Mouse (Mus musculus) kidney, postnatal 0 days (tissue): ENCODE measurements at regions not wholly inside any gene's neighbourhood (a gene's known extent, or its start where the extent isn't known, plus 50 kb on each side); places are given as distances from the start of the nearest gene placed in this dataset.

ENCODE experiments used
- ATAC-seq: fragments of 200-750 bp; cut with Nextera tagmentation; replicated peaks from 2 replicates; pipeline ENCODE4 v1.8.0; 2017; ENCODE audit warnings: low read depth, moderate number of reproducible peaks, moderate TSS enrichment, moderate library complexity; ENCODE audit not compliant: low FRiP score
- DNase-seq: peaks from one replicate; pipeline ENCODE4 v3.0.0-alpha.2; 2016; ENCODE audit warnings: low spot score
- H3K27ac ChIP-seq: fragments of 300-500 bp; sonication (generic); 2 replicates; pipeline ENCODE4 v1.5.1; 2014; ENCODE audit warnings: mild to moderate bottlenecking
- H3K27me3 ChIP-seq: fragments of 300-500 bp; sonication (generic); 2 replicates; pipeline ENCODE4 v1.6.1; 2014; ENCODE audit warnings: low read length, mixed read lengths; ENCODE audit not compliant: insufficient read depth
- H3K36me3 ChIP-seq: fragments of 300-500 bp; sonication (generic); 2 replicates; pipeline ENCODE4 v1.6.1; 2014; ENCODE audit warnings: low read length, mixed read lengths; ENCODE audit not compliant: insufficient read depth
- H3K4me1 ChIP-seq: fragments of 300-500 bp; sonication (generic); replicated peaks from 2 replicates; pipeline ENCODE4 v1.6.1; 2014; ENCODE audit warnings: antibody characterized with exemption, low read length, mixed read lengths; ENCODE audit not compliant: insufficient read depth
- H3K4me2 ChIP-seq: fragments of 300-500 bp; sonication (generic); 2 replicates; pipeline ENCODE4 v1.6.1; 2014; ENCODE audit warnings: mild to moderate bottlenecking, low read length, moderate library complexity, mixed read lengths
- H3K4me3 ChIP-seq: fragments of 300-500 bp; sonication (generic); replicated peaks from 2 replicates; pipeline ENCODE4 v1.5.1; 2014; ENCODE audit warnings: low read depth, low read length
- H3K9ac ChIP-seq: fragments of 300-500 bp; sonication (generic); 2 replicates; pipeline ENCODE4 v1.6.1; 2014; ENCODE audit warnings: low read depth, low read length
- H3K9me3 ChIP-seq: fragments of 300-500 bp; sonication (generic); replicated peaks from 2 replicates; pipeline ENCODE4 v1.6.1; 2016; ENCODE audit warnings: low read length, inconsistent platforms, mixed read lengths
- CTCF ChIP-seq: IDR thresholded peaks from 2 replicates; pipeline ENCODE4 v1.5.1; 2016; ENCODE audit warnings: antibody characterized with exemption, low read depth, mild to moderate bottlenecking, moderate library complexity
- WGBS: fragments of 180-500 bp; shearing (Covaris S2); extraction: QIAGEN DNeasy Blood & Tissue Kit; methylation state at CpG from one replicate; pipeline ENCODE4 v1.1.7; 2014; 5-methylcytosine and 5-hydroxymethylcytosine counted together

DNA sequence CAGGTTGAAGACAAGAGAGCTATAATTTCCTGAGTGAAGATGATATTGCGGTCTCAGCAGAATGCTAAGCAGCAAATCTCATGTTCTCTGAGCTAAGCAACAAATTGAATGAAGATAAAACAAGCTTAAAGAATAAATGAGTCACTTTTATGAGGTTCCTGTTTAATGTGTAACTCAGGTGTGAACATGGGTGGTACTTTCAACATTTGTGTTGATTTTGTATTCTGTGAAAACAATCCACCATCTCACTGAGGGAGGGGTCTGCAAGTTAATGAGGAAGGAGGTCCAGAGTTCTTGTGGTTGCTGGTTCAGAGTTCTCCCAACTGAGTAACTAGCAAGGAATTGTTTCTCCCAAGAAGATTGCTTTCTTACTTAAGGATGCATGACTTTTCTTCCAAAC lies 167.7 kb downstream of the Rad51ap2 start:
- Histone ChIP-seq H3K27ac (no peak overlapping the region), H3K4me2 (no peak overlapping the region), H3K36me3 (no peaks in the 10 kb centered on the region), H3K4me1 (no peaks in the 10 kb centered on the region), H3K9ac (no peak overlapping the region), H3K4me3 (no peak overlapping the region), H3K9me3 (no peaks in the 10 kb centered on the region), H3K27me3 (no peaks in the 10 kb centered on the region)
- 77% methylated on average over 1 of the region's 1 CpGs for WGBS
- DNase-seq (peak; percentile 2), ATAC-seq (no peak; the same call in 1 of the 2 replicates)
- TF ChIP-seq CTCF = no peak

DNA sequence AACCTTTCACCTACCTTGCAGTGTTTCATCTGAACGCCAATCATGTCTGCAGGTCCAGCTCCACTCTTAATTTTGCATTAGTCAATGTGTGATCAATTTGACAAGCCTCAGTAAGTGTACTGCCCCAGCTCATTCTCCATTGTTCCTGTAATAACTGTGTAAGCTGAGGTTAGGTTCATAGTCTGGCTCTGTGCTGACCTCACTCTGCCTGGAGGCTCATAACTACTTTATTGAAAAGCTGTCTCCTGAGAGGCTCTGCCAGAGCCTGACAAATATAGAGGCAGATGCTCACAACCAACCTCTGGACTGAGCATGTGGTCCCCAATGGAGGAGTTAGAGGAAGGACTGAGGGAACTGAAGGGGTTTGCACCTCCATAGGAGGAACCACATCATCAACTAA lies 174.3 kb downstream of the Rad51ap2 start:
- no peaks in the 10 kb centered on the region for H3K27me3 ChIP-seq
- ATAC-seq (no peak), DNase-seq (no peak)
- no peaks in the 10 kb centered on the region for H3K36me3 ChIP-seq
- 83% methylated on average over 1 of the region's 1 CpGs for WGBS
- no peak overlapping the region for H3K9ac ChIP-seq
- no peak overlapping the region for H3K27ac ChIP-seq
- no peaks in the 10 kb centered on the region for H3K9me3 ChIP-seq
- H3K4me3 ChIP-seq = no peak overlapping the region
- H3K4me1 ChIP-seq = no peaks in the 10 kb centered on the region
- no peak for TF ChIP-seq CTCF
- no peak overlapping the region for H3K4me2 ChIP-seq

DNA sequence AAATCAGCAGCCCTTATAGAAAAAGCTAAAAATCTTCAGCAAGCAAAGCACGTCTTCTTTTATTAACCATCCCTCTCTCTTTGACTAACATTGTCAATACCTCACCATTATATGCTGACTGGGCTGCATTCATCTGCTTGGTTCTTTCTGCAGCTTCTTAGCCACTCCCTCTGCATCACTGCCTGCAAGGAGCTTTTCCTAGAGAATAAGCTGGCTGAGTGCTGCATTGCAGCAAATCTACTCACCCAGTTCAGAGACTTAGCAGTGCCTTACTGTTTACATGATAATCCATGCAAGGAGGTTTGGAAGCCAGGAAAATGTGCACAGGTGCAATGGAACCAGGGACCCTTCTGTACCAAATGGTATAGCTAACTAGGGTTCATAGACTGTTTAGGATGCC lies 175.9 kb downstream of the Rad51ap2 start:
- Histone ChIP-seq H3K4me1 (no peaks in the 10 kb centered on the region), H3K4me2 (no peak overlapping the region), H3K4me3 (no peak overlapping the region), H3K9me3 (no peaks in the 10 kb centered on the region), H3K9ac (no peak overlapping the region), H3K27ac (no peak overlapping the region), H3K36me3 (no peaks in the 10 kb centered on the region), H3K27me3 (no peaks in the 10 kb centered on the region)
- 78% methylated on average over 1 of the region's 1 CpGs for WGBS
- ATAC-seq (no peak), DNase-seq (no peak)
- TF ChIP-seq CTCF = no peak

DNA sequence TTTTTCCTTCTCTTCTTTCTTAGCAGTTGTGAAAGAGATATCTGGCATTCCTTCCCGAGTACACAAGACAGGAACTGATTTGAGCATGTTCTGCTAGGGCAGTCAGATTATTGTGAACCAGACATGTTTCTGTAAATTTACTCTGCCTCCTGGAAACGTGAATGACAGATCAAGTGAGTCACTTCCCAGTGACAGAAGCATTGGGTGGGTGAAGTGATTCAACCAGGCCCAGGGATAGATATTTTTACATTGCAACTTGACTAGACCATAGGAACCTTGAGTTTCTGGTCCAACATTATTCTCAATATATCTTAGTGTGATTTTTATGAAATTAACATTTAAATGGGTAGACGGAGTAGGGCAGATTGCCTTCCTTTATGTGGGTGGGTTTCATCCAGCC lies 217.4 kb downstream of the Rad51ap2 start:
- WGBS = 57% methylated on average over 3 of the region's 3 CpGs
- ATAC-seq = no peak

DNA sequence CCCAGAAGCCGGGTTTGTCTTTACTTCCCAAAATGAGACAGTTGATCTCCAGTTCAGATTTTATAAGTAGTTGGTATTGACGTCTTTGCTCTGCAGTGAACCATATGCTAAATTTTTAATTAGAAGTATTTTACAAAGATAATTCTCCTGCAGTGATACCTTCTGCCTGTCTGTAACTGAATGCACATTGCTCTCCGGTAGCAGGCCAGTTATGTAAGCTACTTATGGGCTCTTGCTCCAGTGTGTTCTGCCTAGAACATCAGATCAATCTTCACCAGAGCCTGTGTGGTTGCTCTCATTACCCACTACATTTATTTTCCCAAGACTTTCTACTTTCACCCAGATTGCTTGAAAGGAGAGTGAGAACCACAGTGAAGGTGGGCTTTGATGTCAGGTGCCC lies 238.9 kb downstream of the Rad51ap2 start:
- Histone ChIP-seq H3K27ac (no peak overlapping the region), H3K27me3 (no peaks in the 10 kb centered on the region), H3K9ac (no peak overlapping the region), H3K4me1 (no peaks in the 10 kb centered on the region), H3K4me2 (no peak overlapping the region), H3K4me3 (no peak overlapping the region), H3K9me3 (no peaks in the 10 kb centered on the region), H3K36me3 (no peaks in the 10 kb centered on the region)
- DNase-seq (no peak), ATAC-seq (no peak)
- 85% methylated on average over 3 of the region's 3 CpGs for WGBS
- TF ChIP-seq CTCF = no peak

More for the DNA sequence above, 217.4 kb downstream of the Rad51ap2 start:
- no peaks in the 10 kb centered on the region for H3K9me3 ChIP-seq
- no peak for DNase-seq
- H3K9ac ChIP-seq = no peak overlapping the region
- no peaks in the 10 kb centered on the region for H3K4me1 ChIP-seq
- H3K4me2 ChIP-seq = no peak overlapping the region
- H3K4me3 ChIP-seq = no peak overlapping the region
- no peak for TF ChIP-seq CTCF
- H3K27me3 ChIP-seq = no peaks in the 10 kb centered on the region
- no peak overlapping the region for H3K27ac ChIP-seq
- no peaks in the 10 kb centered on the region for H3K36me3 ChIP-seq

DNA sequence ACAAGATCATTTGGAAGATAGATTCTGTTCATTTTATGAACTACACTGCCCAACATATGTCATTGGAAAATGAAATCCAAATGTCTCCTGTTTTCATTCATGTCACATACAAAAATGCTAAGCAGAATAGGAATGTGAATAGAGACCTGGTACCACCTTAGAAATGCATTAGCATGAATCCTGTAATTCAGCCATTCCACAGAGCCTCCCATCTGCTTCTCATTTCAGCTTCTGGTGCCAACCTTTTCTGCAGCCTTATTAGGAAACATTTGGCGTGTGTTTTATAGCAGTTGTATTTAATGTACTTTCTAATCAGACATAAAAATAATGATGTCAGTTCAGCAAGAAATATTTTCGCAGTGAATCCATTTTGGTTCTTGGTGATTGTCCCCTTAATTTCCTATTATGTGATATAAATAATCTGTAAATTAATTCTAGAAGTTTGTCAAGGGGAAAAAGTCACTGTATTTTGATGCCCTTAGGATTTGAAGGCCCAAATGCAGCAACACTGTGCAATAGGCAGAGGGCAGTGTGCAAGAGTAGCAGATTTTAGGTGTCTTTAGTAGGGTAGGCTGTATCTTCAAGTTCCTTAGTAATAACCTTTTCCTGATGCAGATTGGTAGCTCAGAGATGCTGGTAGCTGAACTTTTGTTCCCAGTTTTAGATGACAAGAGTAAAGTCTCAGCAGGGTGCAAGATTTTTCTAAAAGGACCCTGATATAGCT lies 253.2 kb downstream of the Rad51ap2 start:
- Histone ChIP-seq H3K4me2 (no peak overlapping the region), H3K27ac (no peak overlapping the region), H3K4me3 (no peak overlapping the region), H3K4me1 (no peaks in the 10 kb centered on the region), H3K9ac (no peak overlapping the region), H3K27me3 (no peaks in the 10 kb centered on the region), H3K36me3 (no peaks in the 10 kb centered on the region), H3K9me3 (no peaks in the 10 kb centered on the region)
- 70% methylated on average over 2 of the region's 2 CpGs for WGBS
- no peak for TF ChIP-seq CTCF
- DNase-seq (no peak), ATAC-seq (no peak)

DNA sequence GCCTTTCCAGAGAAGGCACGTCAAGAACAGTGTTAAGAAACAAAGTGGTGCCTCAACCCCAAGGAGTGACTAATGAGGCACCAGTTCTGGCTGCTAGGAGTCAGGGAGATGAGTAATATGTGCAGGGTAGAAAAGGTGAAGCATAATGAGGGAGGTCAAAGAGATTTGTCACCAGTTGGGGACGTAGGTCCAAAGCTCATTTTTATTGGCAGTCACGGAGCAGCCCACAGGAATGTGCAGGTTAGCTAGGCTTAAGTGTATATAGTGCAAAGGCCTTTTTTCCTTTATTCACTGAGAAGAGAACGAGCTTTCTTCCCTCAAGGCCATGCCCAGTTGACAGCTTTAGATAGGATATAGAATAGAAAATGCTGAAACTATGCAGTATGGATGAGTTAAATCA lies 261.8 kb downstream of the Rad51ap2 start:
- peak; percentile 77 for ATAC-seq
- Histone ChIP-seq H3K27me3 (no peaks in the 10 kb centered on the region), H3K9me3 (no peaks in the 10 kb centered on the region), H3K4me2 (no peak overlapping the region), H3K4me3 (no peak overlapping the region), H3K27ac (no peak overlapping the region), H3K4me1 (no peaks in the 10 kb centered on the region), H3K36me3 (no peaks in the 10 kb centered on the region), H3K9ac (no peak overlapping the region)
- WGBS = 51% methylated on average over 4 of the region's 4 CpGs
- TF ChIP-seq CTCF = no peak
- no peak for DNase-seq
